Mouse (Mus musculus): ENCODE results near the gene L1td1. TPM values are rescaled to one million over a fixed set of nuclear protein-coding genes. Genes with fewer than 3 reads are reported as not detected.

The L1td1 gene
- total and polyA plus RNA-seq, 3 experiments = not detected

DNA sequence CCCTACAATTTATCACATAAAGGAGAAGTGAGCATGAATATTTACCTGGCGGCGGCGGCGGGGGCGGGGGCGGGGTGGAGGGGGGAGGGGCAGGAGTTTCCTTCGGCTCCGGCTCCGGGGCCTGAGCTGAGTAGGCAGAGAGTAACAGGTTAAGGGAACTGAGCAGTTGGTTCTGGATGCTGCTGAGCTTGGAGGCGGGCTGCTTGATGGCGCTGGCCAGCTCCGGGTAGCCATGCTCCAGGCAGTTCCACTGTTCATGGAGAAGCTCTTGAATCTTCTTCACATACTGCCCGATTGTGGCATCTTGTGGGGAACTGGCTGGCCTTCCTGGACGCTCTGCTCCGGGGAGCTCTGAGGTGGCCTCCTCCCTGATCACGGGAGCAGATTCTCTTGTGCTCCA, 51.7 kb downstream of the L1td1 start:
- H3K79me2 ChIP-seq (replicated peaks; ENCODE audit: control insufficient read depth, extremely low read depth, insufficient read depth, poor library complexity, severe bottlenecking) = no peaks in the 10 kb centered on the region
- dilution Hi-C loops (cut with MboI; ENCODE audit: extremely low pct_ligation_motif_present, extremely low pct_unique_long_range_greater_than_20kb, low sequenced_read_pairs) (no loop called here), in situ Hi-C loops (cut with MboI; ENCODE audit: low pct_ligation_motif_present, low pct_unique_long_range_greater_than_20kb, low sequenced_read_pairs) (no loop called here)
- no peaks in the 10 kb centered on the region for H3K36me3 ChIP-seq (replicated peaks in 1 of 2; ENCODE audit: control insufficient read depth in 1 of 2, insufficient read depth in 1 of 2, low read length in 1 of 2)
- H3K9me3 ChIP-seq (replicated peaks; ENCODE audit: low read length) = peaks cover 95% of the 10 kb centered on the region
- no peak overlapping the region for H3K27ac ChIP-seq (ENCODE audit: insufficient read depth, low read depth)
- TF ChIP-seq TBP (conservative IDR thresholded peaks at IDR 0.05; ENCODE audit: low read depth, low read length) (no peak), MXI1 (IDR thresholded peaks at IDR 0.05; ENCODE audit: low read depth, low read length) (no peak), TCF12 (IDR thresholded peaks at IDR 0.05; ENCODE audit: low read depth, low read length) (no peak), POLR2A (IDR thresholded peaks at IDR 0.05; ENCODE audit: low read depth, low read length) (no peak), RCOR1 (conservative IDR thresholded peaks at IDR 0.05; ENCODE audit: low read depth, low read length) (no peak), CHD2 (IDR thresholded peaks at IDR 0.05; ENCODE audit: low read length) (no peak)
- no peak for DNase-seq (ENCODE audit: extremely low read depth)
- no peak overlapping the region for H3K9ac ChIP-seq (ENCODE audit: insufficient read depth, low read depth)
- H3K27me3 ChIP-seq (replicated peaks) = no peaks in the 10 kb centered on the region
- H3K4me3 ChIP-seq (replicated peaks in 1 of 3; ENCODE audit: low read depth in 2 of 3, low read length in 2 of 3, poor library complexity in 1 of 3) = no peak overlapping the region
- no peaks in the 10 kb centered on the region for H3K4me1 ChIP-seq (ENCODE audit: control insufficient read depth in 1 of 2, insufficient read depth in 2 of 2)
- no peak overlapping the region for H3K4me2 ChIP-seq (ENCODE audit: insufficient read depth, low read depth, poor library complexity, severe bottlenecking)

DNA sequence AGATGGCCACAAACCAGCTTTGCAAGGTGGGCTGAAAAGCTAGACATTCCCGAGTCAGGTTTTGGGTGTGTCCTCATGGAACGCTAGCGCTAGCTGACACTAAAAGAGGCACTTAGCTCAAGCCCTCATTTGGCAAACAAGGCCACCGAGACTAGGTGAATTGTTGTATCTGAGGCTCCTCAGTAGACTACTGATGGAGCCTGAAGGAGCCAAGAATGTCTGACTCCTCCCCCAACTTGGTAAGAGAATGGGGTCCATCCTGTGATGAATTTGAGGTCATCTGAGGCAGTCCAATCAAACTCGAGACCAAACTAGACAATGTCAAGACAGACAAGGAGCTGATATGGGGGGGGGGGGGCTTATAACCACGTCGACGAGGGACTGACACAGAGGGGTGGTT, 59.3 kb downstream of the L1td1 start:
- H3K79me2 ChIP-seq (replicated peaks; ENCODE audit: control insufficient read depth, extremely low read depth, insufficient read depth, poor library complexity, severe bottlenecking) = no peaks in the 10 kb centered on the region
- no peak overlapping the region for H3K9ac ChIP-seq (ENCODE audit: insufficient read depth, low read depth)
- TF ChIP-seq POLR2AphosphoS2 (IDR thresholded peaks at IDR 0.05; ENCODE audit: low read depth, low read length) (no peak), RCOR1 (conservative IDR thresholded peaks at IDR 0.05; ENCODE audit: low read depth, low read length) (no peak), UBTF (IDR thresholded peaks at IDR 0.05; ENCODE audit: low read depth, low read length) (no peak), SMC3 (IDR thresholded peaks at IDR 0.05; ENCODE audit: low read depth, low read length) (no peak), CTCF (conservative IDR thresholded peaks at IDR 0.05 in 1 of 2, IDR thresholded peaks at IDR 0.05 in 1 of 2; ENCODE audit: low read depth in 2 of 2, low read length in 2 of 2) (no peak), TCF12 (IDR thresholded peaks at IDR 0.05; ENCODE audit: low read depth, low read length) (no peak), IRF4 (IDR thresholded peaks at IDR 0.05; ENCODE audit: low read depth, low read length) (no peak), ZMIZ1 (IDR thresholded peaks at IDR 0.05; ENCODE audit: low read depth, low read length) (no peak), MAX (IDR thresholded peaks at IDR 0.05; ENCODE audit: low read length) (no peak), MYC (IDR thresholded peaks at IDR 0.05; ENCODE audit: low read depth, low read length) (no peak), ZC3H11A (IDR thresholded peaks at IDR 0.05; ENCODE audit: low read depth, low read length) (no peak)
- DNase-seq (ENCODE audit: extremely low read depth) = no peak
- H3K27ac ChIP-seq (ENCODE audit: insufficient read depth, low read depth) = no peak overlapping the region
- dilution Hi-C loops (cut with MboI; ENCODE audit: extremely low pct_ligation_motif_present, extremely low pct_unique_long_range_greater_than_20kb, low sequenced_read_pairs) (no loop called here), in situ Hi-C loops (cut with MboI; ENCODE audit: low pct_ligation_motif_present, low pct_unique_long_range_greater_than_20kb, low sequenced_read_pairs) (no loop called here)
- no peak overlapping the region for H3K4me3 ChIP-seq (replicated peaks in 1 of 3; ENCODE audit: low read depth in 2 of 3, low read length in 2 of 3, poor library complexity in 1 of 3)
- no peaks in the 10 kb centered on the region for H3K27me3 ChIP-seq (replicated peaks)
- no peak overlapping the region for H3K4me2 ChIP-seq (ENCODE audit: insufficient read depth, low read depth, poor library complexity, severe bottlenecking)
- H3K36me3 ChIP-seq (replicated peaks in 1 of 2; ENCODE audit: control insufficient read depth in 1 of 2, insufficient read depth in 1 of 2, low read length in 1 of 2) = no peaks in the 10 kb centered on the region
- peaks cover 93% of the 10 kb centered on the region for H3K9me3 ChIP-seq (replicated peaks; ENCODE audit: low read length)
- no peaks in the 10 kb centered on the region for H3K4me1 ChIP-seq (ENCODE audit: control insufficient read depth in 1 of 2, insufficient read depth in 2 of 2)

DNA sequence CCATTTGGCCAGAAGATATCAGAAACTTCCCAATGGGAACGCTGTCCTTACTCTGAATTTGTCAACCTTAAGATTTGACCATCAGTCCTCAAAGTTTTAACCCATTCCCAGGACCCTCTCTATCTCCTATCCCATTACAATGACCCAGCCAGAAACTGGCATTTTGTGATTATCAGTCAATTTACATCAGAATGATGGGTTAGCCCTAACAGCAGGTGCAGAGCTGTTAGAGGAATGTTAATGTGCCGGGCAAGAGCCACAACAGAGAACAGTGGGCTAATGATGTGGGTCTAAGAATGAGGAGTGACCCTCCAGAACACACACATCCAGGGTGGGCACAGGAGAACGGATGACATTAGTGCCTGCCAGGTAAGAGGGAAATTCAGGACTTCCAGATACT, 59.7 kb downstream of the L1td1 start:
- Histone ChIP-seq H3K79me2 (replicated peaks; ENCODE audit: control insufficient read depth, extremely low read depth, insufficient read depth, poor library complexity, severe bottlenecking) (no peaks in the 10 kb centered on the region), H3K4me1 (ENCODE audit: control insufficient read depth in 1 of 2, insufficient read depth in 2 of 2) (no peaks in the 10 kb centered on the region), H3K9ac (ENCODE audit: insufficient read depth, low read depth) (no peak overlapping the region), H3K4me2 (ENCODE audit: insufficient read depth, low read depth, poor library complexity, severe bottlenecking) (no peak overlapping the region), H3K4me3 (replicated peaks in 1 of 3; ENCODE audit: low read depth in 2 of 3, low read length in 2 of 3, poor library complexity in 1 of 3) (no peak overlapping the region), H3K36me3 (replicated peaks in 1 of 2; ENCODE audit: control insufficient read depth in 1 of 2, insufficient read depth in 1 of 2, low read length in 1 of 2) (no peaks in the 10 kb centered on the region), H3K9me3 (replicated peaks; ENCODE audit: low read length) (peaks cover 93% of the 10 kb centered on the region), H3K27me3 (replicated peaks) (no peaks in the 10 kb centered on the region), H3K27ac (ENCODE audit: insufficient read depth, low read depth) (no peak overlapping the region)
- in situ Hi-C loops (cut with MboI; ENCODE audit: low pct_ligation_motif_present, low pct_unique_long_range_greater_than_20kb, low sequenced_read_pairs) (no loop called here), dilution Hi-C loops (cut with MboI; ENCODE audit: extremely low pct_ligation_motif_present, extremely low pct_unique_long_range_greater_than_20kb, low sequenced_read_pairs) (no loop called here)
- DNase-seq (ENCODE audit: extremely low read depth) = no peak
- TF ChIP-seq RAD21 (IDR thresholded peaks at IDR 0.05; ENCODE audit: low read depth, low read length) (no peak), MYC (IDR thresholded peaks at IDR 0.05; ENCODE audit: low read depth, low read length) (no peak), PAX5 (IDR thresholded peaks at IDR 0.05; ENCODE audit: low read length) (no peak), EP300 (IDR thresholded peaks at IDR 0.05; ENCODE audit: low read length) (no peak), ZMIZ1 (IDR thresholded peaks at IDR 0.05; ENCODE audit: low read depth, low read length) (no peak)
